Mouse (Mus musculus) heart, adult 2 months (tissue): Measurements from ENCODE around the gene Gm21858.
"Not testable (repeated sequence)": the region's sequence is repeated elsewhere in the genome, so short reads cannot be mapped to it uniquely, and the experiment has no call there.

Experiments
- CTCF ChIP-seq: fragments of 200-600 bp; IDR thresholded peaks from 2 replicates; pipeline ENCODE4 v1.8.1; 2022; ENCODE audit warnings: antibody characterized with exemption, mild to moderate bottlenecking, moderate library complexity
- EP300 ChIP-seq: fragments of 200-500 bp; IDR thresholded peaks from 2 replicates; pipeline ENCODE4 v1.6.1; 2011; ENCODE audit warnings: low read depth, low read length, control low read depth; ENCODE audit not compliant: insufficient read depth
- POLR2A ChIP-seq: fragments of 200-500 bp; IDR thresholded peaks from 2 replicates; pipeline ENCODE4 v1.6.1; 2011; ENCODE audit warnings: mild to moderate bottlenecking, low read depth, low read length, control low read depth; ENCODE audit not compliant: insufficient read depth

DNA sequence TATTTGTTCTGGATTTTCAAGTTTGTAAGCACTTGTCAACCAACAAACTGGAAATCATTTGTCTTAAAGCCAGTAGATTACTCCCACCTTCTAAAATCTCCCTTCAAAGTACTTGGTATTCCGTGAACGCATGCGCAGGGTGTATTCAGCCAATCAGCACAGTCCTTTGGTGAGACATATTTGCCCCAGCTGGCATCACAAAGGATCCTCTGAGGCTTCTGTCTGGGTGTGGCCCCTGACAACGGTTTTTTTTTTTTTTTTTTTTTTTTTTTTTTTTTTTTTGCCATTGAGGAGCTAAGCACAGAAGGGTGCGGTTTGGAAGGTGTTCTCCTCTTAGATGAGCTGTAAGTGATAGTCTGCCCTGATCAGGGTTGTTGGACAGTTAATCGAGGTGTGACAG, at the start of gene Gm21858:
- not testable (repeated sequence) for TF ChIP-seq EP300, CTCF, POLR2A
